Mouse (Mus musculus): ENCODE results near the gene Arfip1.

The Arfip1 gene

DNA sequence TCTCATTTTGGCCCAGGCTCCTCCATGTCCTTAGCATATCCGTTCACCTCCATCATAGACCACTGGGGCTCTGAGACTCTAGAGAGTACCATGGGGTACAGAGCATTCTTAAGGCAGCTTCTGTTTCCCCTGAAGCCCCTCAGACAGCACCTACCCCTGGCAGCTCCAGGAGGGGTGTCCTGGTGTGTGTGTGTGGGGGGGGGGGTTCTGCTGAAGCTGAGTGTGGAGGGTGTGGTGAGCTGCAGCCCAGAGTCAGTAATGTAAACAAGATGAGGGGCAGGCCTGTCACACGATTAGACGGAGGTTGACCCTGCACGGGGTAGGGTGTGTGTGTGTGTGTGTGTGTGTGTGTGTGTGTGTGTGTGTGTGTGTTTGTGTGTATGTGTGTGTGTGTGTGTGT, 120.7 kb downstream of the Arfip1 start:
- in situ Hi-C loops (cut with MboI, MseI), result no loop called here

DNA sequence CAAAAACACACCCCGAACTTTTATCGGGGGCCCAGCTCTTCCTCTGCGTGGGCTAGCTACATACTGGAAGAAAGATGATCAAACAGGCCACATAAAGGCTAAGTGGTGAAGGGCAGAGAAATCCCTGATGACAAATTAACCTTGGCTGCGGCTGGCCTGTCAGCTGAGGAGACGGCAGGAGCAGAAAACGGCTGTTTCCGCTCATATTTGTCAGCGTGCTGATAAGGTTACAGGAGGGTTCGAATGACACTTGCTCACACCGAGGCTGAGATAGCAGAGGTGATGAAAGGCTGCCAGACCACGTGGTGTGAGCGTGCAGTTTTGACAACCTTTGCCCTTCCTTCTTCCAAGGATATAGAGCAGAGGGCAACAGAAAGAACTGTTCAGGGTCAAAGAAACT, 121.5 kb downstream of the Arfip1 start:
- in situ Hi-C loops (cut with MboI, MseI), result no loop called here

- in situ Hi-C loops (cut with MboI, MseI), result no loop called here
Measured at GRCm38 (mm10) chr3:84460499-84460898, 121.9 kb downstream of the Arfip1 start.

GRCm38 (mm10) chr3:84455733-84456417, 126.5 kb downstream of the Arfip1 start:
- in situ Hi-C loops (cut with MboI, MseI), result no loop called here

GRCm38 (mm10) chr3:84450651-84451050, 131.8 kb downstream of the Arfip1 start:
- in situ Hi-C loops (cut with MboI, MseI), result no loop called here

DNA sequence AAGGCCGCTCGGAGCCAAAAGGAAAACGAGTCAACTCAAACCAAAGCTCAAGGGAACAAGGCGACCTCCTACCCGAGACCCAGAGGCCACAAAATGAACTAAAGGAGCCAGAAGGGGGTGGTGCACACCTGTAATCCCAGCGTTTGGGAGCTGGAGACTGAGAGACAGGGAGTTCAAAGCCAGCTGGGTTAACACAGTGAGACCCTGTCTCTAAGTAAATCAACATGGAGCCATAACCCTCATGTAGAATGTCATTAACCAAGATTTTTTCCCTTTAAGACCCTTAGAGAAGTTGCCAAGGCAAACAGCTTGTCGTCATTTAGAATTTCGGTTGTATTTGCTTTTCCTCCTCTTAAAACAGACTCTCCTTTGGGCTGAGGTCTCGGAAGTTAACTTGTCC, 133.4 kb downstream of the Arfip1 start:
- in situ Hi-C loops (cut with MboI, MseI), result no loop called here

GRCm38 (mm10) chr3:84447803-84448202, 134.6 kb downstream of the Arfip1 start:
- in situ Hi-C loops (cut with MboI, MseI), result no loop called here

Measured in T-helper 1 cell (primary cell).